In genomic region chr2:157565446-157565845, GRCm38 (mm10) we compare ENCODE assay signal across 8 mouse cellular contexts. TPM values are rescaled to one million over a fixed set of nuclear protein-coding genes. Genes with fewer than 3 reads are reported as not detected.
DNase-seq lines count a peak whose midpoint lies in the region; ATAC-seq and TF ChIP-seq lines count a peak whose summit lies in the region.

No protein-coding gene starts in this region.

- H3K9me3 ChIP-seq in forebrain, embryonic 14.5 days (replicated peaks; ENCODE audit: control insufficient read depth, low read length) = peaks cover 10% of the 10 kb centered on the region
- no peaks in the 10 kb centered on the region for H3K9me3 ChIP-seq in liver, embryonic 15.5 days (replicated peaks)

- H3K9ac ChIP-seq in forebrain, embryonic 14.5 days (ENCODE audit: low read length) = peak overlapping the region; percentile 98
- H3K9ac ChIP-seq in liver, embryonic 15.5 days = peak overlapping the region; percentile 73; the same call in 1 of the 2 replicates

- H3K4me2 ChIP-seq in forebrain, embryonic 14.5 days (ENCODE audit: low read length) = peak overlapping the region; percentile 93
- H3K4me2 ChIP-seq in liver, embryonic 15.5 days = peak overlapping the region; percentile 86

- peaks cover 33% of the 10 kb centered on the region for H3K36me3 ChIP-seq in C2C12 (ENCODE audit: control insufficient read depth, insufficient read depth)
- peaks cover 21% of the 10 kb centered on the region for H3K36me3 ChIP-seq in forebrain, embryonic 14.5 days (ENCODE audit: control insufficient read depth, insufficient read depth, low read length)
- H3K36me3 ChIP-seq in liver, embryonic 15.5 days (replicated peaks) = peaks cover 9% of the 10 kb centered on the region; the same call in 1 of the 2 replicates
- H3K36me3 ChIP-seq in small intestine, adult 2 months (ENCODE audit: control insufficient read depth, insufficient read depth, low read length) = no peaks in the 10 kb centered on the region

- peak overlapping the region; percentile 84 for H3ac ChIP-seq in C2C12 (ENCODE audit: control insufficient read depth, insufficient read length, low read depth)

- WGBS in forebrain, embryonic 14.5 days = 7% methylated on average over 13 of the region's 13 CpGs
- WGBS in liver, embryonic 15.5 days (ENCODE audit: insufficient replicate concordance) = 5% methylated on average over 13 of the region's 13 CpGs
- 3% methylated on average over 13 of the region's 13 CpGs for WGBS in small intestine, adult 2 months

- peaks cover 58% of the 10 kb centered on the region for H3K79me2 ChIP-seq in C2C12 (ENCODE audit: control insufficient read depth, insufficient read depth)

- ATAC-seq in forebrain, embryonic 14.5 days = no peak
- ATAC-seq in liver, embryonic 15.5 days (ENCODE audit: insufficient read depth) = no peak

- no peak for TF ChIP-seq POLR2A in small intestine, adult 2 months (IDR thresholded peaks at IDR 0.05; ENCODE audit: low read depth, low read length)

- DNase-seq in adrenal gland, adult (ENCODE audit: inconsistent age in 2 of 2, low spot score in 1 of 2) = peak; percentile 19 to 66
- no peak for DNase-seq in adrenal gland, postnatal 36 days
- peak; percentile 29 for DNase-seq in forebrain, embryonic 14.5 days (ENCODE audit: low spot score)
- no peak for DNase-seq in cerebellum, postnatal 36 days
- DNase-seq in layer of hippocampus, postnatal 14 days (ENCODE audit: low spot score in 2 of 2) = no peak

- H3K27ac ChIP-seq in forebrain, embryonic 14.5 days (ENCODE audit: low read depth, low read length) = peak overlapping the region; percentile 85; the same call in 1 of the 2 replicates
- no peak overlapping the region for H3K27ac ChIP-seq in liver, embryonic 15.5 days (replicated peaks)
- H3K27ac ChIP-seq in small intestine, adult 2 months (ENCODE audit: insufficient read depth, low read depth, low read length) = peak overlapping the region; percentile 98

- no peak for TF ChIP-seq CTCF in C2C12 (IDR thresholded peaks at IDR 0.05; ENCODE audit: control insufficient read depth, insufficient read depth, insufficient read length)
- TF ChIP-seq CTCF in small intestine, adult 2 months (IDR thresholded peaks at IDR 0.05; ENCODE audit: extremely low read depth, insufficient read length, insufficient replicate concordance, low read depth, low read length) = no peak

- H3K79me3 ChIP-seq in C2C12 (ENCODE audit: low read depth) = peaks cover 55% of the 10 kb centered on the region

- peak overlapping the region; percentile 92 for H3K4me3 ChIP-seq in C2C12 (ENCODE audit: insufficient read depth, poor library complexity, severe bottlenecking)
- H3K4me3 ChIP-seq in forebrain, embryonic 14.5 days (ENCODE audit: low read depth, low read length) = peak overlapping the region; percentile 99
- peak overlapping the region; percentile 80 for H3K4me3 ChIP-seq in liver, embryonic 15.5 days (replicated peaks)
- H3K4me3 ChIP-seq in small intestine, adult 2 months (ENCODE audit: low read depth, low read length) = peak overlapping the region; percentile 86

- peaks cover 17% of the 10 kb centered on the region for H3K4me1 ChIP-seq in forebrain, embryonic 14.5 days (ENCODE audit: control insufficient read depth, insufficient read depth, low read length)
- H3K4me1 ChIP-seq in liver, embryonic 15.5 days (replicated peaks) = peaks cover 32% of the 10 kb centered on the region
- H3K4me1 ChIP-seq in small intestine, adult 2 months (ENCODE audit: control insufficient read depth, insufficient read depth, insufficient read length, low read length) = peaks cover 12% of the 10 kb centered on the region; the same call in 1 of the 2 replicates

- H3K27me3 ChIP-seq in C2C12 (ENCODE audit: control insufficient read depth, insufficient read depth, insufficient read length) = no peaks in the 10 kb centered on the region
- no peaks in the 10 kb centered on the region for H3K27me3 ChIP-seq in forebrain, embryonic 14.5 days (replicated peaks; ENCODE audit: control insufficient read depth, insufficient read depth, low read length)
- H3K27me3 ChIP-seq in liver, embryonic 15.5 days = peaks cover 19% of the 10 kb centered on the region
- no peaks in the 10 kb centered on the region for H3K27me3 ChIP-seq in small intestine, adult 2 months (ENCODE audit: control insufficient read depth, insufficient read depth, low read length)

TF ChIP-seq in C2C12, 6 proteins besides CTCF, POLR2A, EP300 and RAD21:
- TF ChIP-seq MYOD1 (IDR thresholded peaks at IDR 0.05; ENCODE audit: control insufficient read depth, insufficient read length, low read depth) (no peak), MYOG (IDR thresholded peaks at IDR 0.05; ENCODE audit: control insufficient read depth, extremely low read depth, insufficient read length) (no peak), MAX (IDR thresholded peaks at IDR 0.05) (no peak), USF1 (IDR thresholded peaks at IDR 0.05; ENCODE audit: low read depth) (no peak), FOSL1 (IDR thresholded peaks at IDR 0.05; ENCODE audit: insufficient read depth, low read length, poor library complexity, severe bottlenecking) (no peak), CEBPB (IDR thresholded peaks at IDR 0.05; ENCODE audit: low read depth) (no peak)

RNA-seq across cellular contexts. Expression of gene Nnat, which starts 5.6 kb away (rescaled TPM):
- 10 to 100 TPM; 50.0 to 97.9 TPM for total RNA-seq in adrenal gland, postnatal 36 days (2021)
- 1.3 TPM for polyA plus RNA-seq in C2C12 (2012; fragmentation: generic; extraction: Trizol)
- polyA plus RNA-seq in forebrain, embryonic 14.5 days (2014; fragmentation: Nextera tagmentation; extraction: Ambion mirVana) = 6,589 and 7,102 TPM in 2 replicates
- polyA plus RNA-seq in liver, embryonic 15.5 days (2015; fragmentation: Nextera tagmentation; extraction: Ambion mirVana) = 15.5 and 17.1 TPM in 2 replicates
- 5.2 and 9.5 TPM in 2 replicates for polyA plus RNA-seq in small intestine, adult 2 months (2012; rRNA removed)
- total RNA-seq in layer of hippocampus, postnatal 14 days (2021) = 1,000 to 10,000 TPM; 1,202 to 1,260 TPM

RNA-seq across cellular contexts. Expression of gene Blcap, which starts 5.6 kb away (rescaled TPM):
- total RNA-seq in adrenal gland, postnatal 36 days (2021) = 10 to 100 TPM; 72.6 to 77.9 TPM
- 25.2 TPM for polyA plus RNA-seq in C2C12 (2012; fragmentation: generic; extraction: Trizol)
- 240 and 254 TPM in 2 replicates for polyA plus RNA-seq in forebrain, embryonic 14.5 days (2014; fragmentation: Nextera tagmentation; extraction: Ambion mirVana)
- polyA plus RNA-seq in liver, embryonic 15.5 days (2015; fragmentation: Nextera tagmentation; extraction: Ambion mirVana) = 8.0 and 9.9 TPM in 2 replicates
- 15.7 and 30.8 TPM in 2 replicates for polyA plus RNA-seq in small intestine, adult 2 months (2012; rRNA removed)
- total RNA-seq in layer of hippocampus, postnatal 14 days (2021) = 100 to 1,000 TPM; 129 to 130 TPM

Comparison
In these comparisons a context has a peak if more than half of its experiments do, and no peak if none do; other contexts are left out.
1. DNase-seq: peak in adrenal gland, adult (2 of 2) and forebrain, embryonic 14.5 days (single experiment); none in adrenal gland, postnatal 36 days (0 of 2), cerebellum, postnatal 36 days (0 of 2) and layer of hippocampus, postnatal 14 days (0 of 2).
2. RNA of gene Nnat, which starts 5.6 kb away (polyA plus RNA-seq): 6,589 to 7,102 TPM in forebrain, embryonic 14.5 days; 15.5 to 17.1 TPM in liver, embryonic 15.5 days, 5.2 to 9.5 TPM in small intestine, adult 2 months and 1.3 TPM in C2C12 (single experiment); every median in the first group is over 100 times any median in the second.
3. Peak in every context shown above with its lines, with median percentiles within 50 percentile points of each other: H3K4me3 ChIP-seq.